Mouse (Mus musculus) thymus, adult 2 months (tissue): ENCODE data around the gene Sltm.

Experiments
- CTCF ChIP-seq: fragments of 200-500 bp; IDR thresholded peaks from 2 replicates; pipeline ENCODE4 v1.5.1; 2012; ENCODE audit warnings: mild to moderate bottlenecking, control low read depth, low read length, moderate library complexity, borderline replicate concordance; ENCODE audit not compliant: control insufficient read depth, poor library complexity, insufficient read depth; ENCODE audit errors: extremely low read depth
- POLR2A ChIP-seq: fragments of 200-500 bp; IDR thresholded peaks from 2 replicates; pipeline ENCODE4 v1.6.1; 2012; ENCODE audit warnings: mild to moderate bottlenecking, low read length, control low read depth, moderate library complexity; ENCODE audit not compliant: control insufficient read depth, poor library complexity, insufficient read depth; ENCODE audit errors: extremely low read depth

GRCm38 (mm10) chr9:70580956-70581355, 38.4 kb downstream of the Sltm start:
- TF ChIP-seq POLR2A (no peak), CTCF (no peak)
